Mouse (Mus musculus): ENCODE data around the gene Gm8374. TPM values are rescaled to one million over a fixed set of nuclear protein-coding genes. Genes with fewer than 3 reads are reported as not detected.
A peak's percentile ranks its signal among the peaks of the same experiment; 100 is the strongest.
"Not testable (repeated sequence)": the region's sequence is repeated elsewhere in the genome, so short reads cannot be mapped to it uniquely, and the experiment has no call there.

Gm8374 gene
- not detected in 2 replicates for total RNA-seq (2012; rRNA removed)

DNA sequence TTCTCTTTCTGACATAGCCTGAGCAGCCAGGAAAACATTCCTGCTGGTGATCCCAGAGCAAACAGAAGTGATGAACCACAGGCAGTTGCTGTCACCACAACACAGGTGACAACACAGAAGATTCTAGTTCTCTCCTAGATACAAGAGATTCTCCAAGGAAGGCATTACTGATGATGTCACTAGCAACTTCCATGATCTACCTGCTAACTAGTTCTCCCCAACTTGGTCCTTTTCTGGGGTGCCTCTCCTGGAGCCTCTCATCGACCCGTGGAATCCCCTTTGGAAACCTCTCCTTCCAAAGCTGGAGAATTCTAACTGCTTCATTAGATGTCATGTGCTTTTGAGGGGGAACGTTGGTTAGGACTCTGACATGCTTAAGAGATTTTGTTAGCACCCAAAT lies at the start of gene Gm8374:
TSS of gene Gm8374 (minus strand) at position 101 of the 400 bp plus-strand sequence.
- in situ Hi-C loops (cut with MboI; ENCODE audit: low sequenced_read_pairs in 2 of 2, unreplicated experiment in 2 of 2); H3K36me3 ChIP-seq (ENCODE audit: control insufficient read depth, insufficient read depth, low read length, poor library complexity, severe bottlenecking); H3K9ac ChIP-seq (ENCODE audit: insufficient read depth, low read depth, low read length, poor library complexity, severe bottlenecking); H3K4me1 ChIP-seq (ENCODE audit: control insufficient read depth in 2 of 2, insufficient read depth in 2 of 2, low read length in 2 of 2, poor library complexity in 1 of 2); H3K4me3 ChIP-seq (ENCODE audit: insufficient read depth in 1 of 2, low read depth in 1 of 2, low read length in 2 of 2, poor library complexity in 1 of 2, severe bottlenecking in 1 of 2); DNase-seq (ENCODE audit: low read depth, low spot score); H3K27ac ChIP-seq (ENCODE audit: insufficient read depth, low read depth, low read length, poor library complexity, severe bottlenecking); H3K9me3 ChIP-seq (ENCODE audit: control insufficient read depth, insufficient read depth, low read depth, low read length): not testable (repeated sequence)

DNA sequence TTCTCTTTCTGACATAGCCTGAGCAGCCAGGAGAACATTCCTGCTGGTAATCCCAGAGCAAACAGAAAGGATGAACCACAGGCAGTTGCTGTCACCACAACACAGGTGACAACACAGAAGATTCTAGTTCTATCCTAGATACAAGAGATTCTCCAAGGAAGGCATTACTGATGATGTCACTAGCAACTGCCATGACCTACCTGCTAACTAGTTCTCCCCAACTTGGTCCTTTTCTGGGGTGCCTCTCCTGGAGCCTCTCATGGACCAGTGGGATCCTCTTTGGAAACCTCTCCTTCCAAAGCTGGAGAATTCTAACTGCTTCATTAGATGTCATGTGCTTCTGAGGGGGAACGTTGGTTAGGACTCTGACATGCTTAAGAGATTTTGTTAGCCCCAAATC lies 32.6 kb downstream of the Gm8374 start, which contains the start of gene Gm5797:
TSS of gene Gm5797 (minus strand) at position 101 of the 400 bp plus-strand sequence.
- DNase-seq (ENCODE audit: low read depth, low spot score); H3K9me3 ChIP-seq (ENCODE audit: control insufficient read depth, insufficient read depth, low read depth, low read length); H3K36me3 ChIP-seq (ENCODE audit: control insufficient read depth, insufficient read depth, low read length, poor library complexity, severe bottlenecking); in situ Hi-C loops (cut with MboI; ENCODE audit: low sequenced_read_pairs in 2 of 2, unreplicated experiment in 2 of 2); H3K4me1 ChIP-seq (ENCODE audit: control insufficient read depth in 2 of 2, insufficient read depth in 2 of 2, low read length in 2 of 2, poor library complexity in 1 of 2); H3K27ac ChIP-seq (ENCODE audit: insufficient read depth, low read depth, low read length, poor library complexity, severe bottlenecking); H3K4me3 ChIP-seq (ENCODE audit: insufficient read depth in 1 of 2, low read depth in 1 of 2, low read length in 2 of 2, poor library complexity in 1 of 2, severe bottlenecking in 1 of 2); H3K9ac ChIP-seq (ENCODE audit: insufficient read depth, low read depth, low read length, poor library complexity, severe bottlenecking): not testable (repeated sequence)

DNA sequence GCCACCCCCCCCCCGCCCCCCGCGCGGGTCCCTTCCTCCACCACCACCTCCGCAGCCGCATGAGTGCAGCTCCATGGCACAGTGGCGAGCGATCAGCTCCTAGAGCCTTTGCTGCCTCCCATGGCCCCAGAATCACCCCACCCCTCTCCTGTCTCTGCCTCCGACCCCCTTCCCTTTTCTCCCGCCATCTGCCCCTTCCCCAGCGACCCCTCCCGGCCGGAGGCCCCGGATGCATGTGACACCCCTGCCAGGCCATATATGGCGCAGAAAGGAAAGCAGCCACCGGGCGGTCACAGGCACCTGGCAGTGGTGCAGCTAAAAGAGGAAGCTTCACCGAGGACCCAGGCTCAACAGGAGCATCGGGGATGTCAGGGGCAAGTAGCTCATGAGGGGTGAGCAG lies 49.8 kb downstream of the Gm8374 start:
- in situ Hi-C loops (cut with MboI; ENCODE audit: low sequenced_read_pairs in 2 of 2, unreplicated experiment in 2 of 2); H3K27ac ChIP-seq (ENCODE audit: insufficient read depth, low read depth, low read length, poor library complexity, severe bottlenecking); H3K9me3 ChIP-seq (ENCODE audit: control insufficient read depth, insufficient read depth, low read depth, low read length); DNase-seq (ENCODE audit: low read depth, low spot score); H3K4me1 ChIP-seq (ENCODE audit: control insufficient read depth in 2 of 2, insufficient read depth in 2 of 2, low read length in 2 of 2, poor library complexity in 1 of 2); H3K36me3 ChIP-seq (ENCODE audit: control insufficient read depth, insufficient read depth, low read length, poor library complexity, severe bottlenecking): not testable (repeated sequence)
- peak overlapping the region; percentile 6; the same call in 1 of the 2 replicates for H3K9ac ChIP-seq (ENCODE audit: insufficient read depth, low read depth, low read length, poor library complexity, severe bottlenecking)
- H3K4me3 ChIP-seq (ENCODE audit: insufficient read depth in 1 of 2, low read depth in 1 of 2, low read length in 2 of 2, poor library complexity in 1 of 2, severe bottlenecking in 1 of 2): peak overlapping the region; percentile 55 to 58; a peak in 3 of 4 replicates

DNA sequence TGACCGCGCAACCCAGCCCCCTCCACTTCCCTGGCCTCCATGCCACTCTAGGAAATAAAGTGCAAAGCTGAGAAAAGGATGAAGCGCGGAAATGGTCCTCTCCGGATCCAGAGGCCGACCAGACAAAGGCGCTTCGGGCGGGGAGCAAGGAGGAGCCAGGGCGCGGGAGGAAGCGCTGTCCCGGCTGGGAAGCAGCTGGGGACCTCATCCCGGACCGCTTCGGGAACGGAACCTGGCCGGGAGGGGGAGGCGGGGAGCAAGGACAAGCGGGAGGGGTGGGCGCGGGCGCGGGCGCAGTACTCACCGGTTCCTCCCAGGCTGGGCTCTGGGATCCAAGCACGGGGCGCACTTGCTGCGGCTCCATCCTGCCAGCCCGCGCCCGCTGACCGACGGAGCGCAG lies 50.3 kb downstream of the Gm8374 start, which contains the start of gene Gm3739:
TSS of gene Gm3739 (minus strand) at position 389 of the 400 bp plus-strand sequence.
- in situ Hi-C loops (cut with MboI; ENCODE audit: low sequenced_read_pairs in 2 of 2, unreplicated experiment in 2 of 2); H3K9me3 ChIP-seq (ENCODE audit: control insufficient read depth, insufficient read depth, low read depth, low read length); DNase-seq (ENCODE audit: low read depth, low spot score); H3K36me3 ChIP-seq (ENCODE audit: control insufficient read depth, insufficient read depth, low read length, poor library complexity, severe bottlenecking); H3K27ac ChIP-seq (ENCODE audit: insufficient read depth, low read depth, low read length, poor library complexity, severe bottlenecking); H3K4me1 ChIP-seq (ENCODE audit: control insufficient read depth in 2 of 2, insufficient read depth in 2 of 2, low read length in 2 of 2, poor library complexity in 1 of 2): not testable (repeated sequence)
- Histone ChIP-seq H3K4me3 (ENCODE audit: insufficient read depth in 1 of 2, low read depth in 1 of 2, low read length in 2 of 2, poor library complexity in 1 of 2, severe bottlenecking in 1 of 2) (peak within 1 kb of the TSS; percentile 55 to 58; a peak in 3 of 4 replicates), H3K9ac (ENCODE audit: insufficient read depth, low read depth, low read length, poor library complexity, severe bottlenecking) (peak within 1 kb of the TSS; percentile 6; the same call in 1 of the 2 replicates)

Other genes with a start within 250 kb of the Gm8374 start
- not detected in 2 replicates for gene Gm6676, start 239.7 kb downstream of the Gm8374 start, total RNA-seq (2012; rRNA removed)
- 1.7 and 1.9 TPM in 2 replicates for gene Gm3512, start 190.6 kb downstream of the Gm8374 start, total RNA-seq (2012; rRNA removed)
- not detected in 2 replicates for gene Gm16434, start 170.6 kb downstream of the Gm8374 start, total RNA-seq (2012; rRNA removed)
- not detected in 2 replicates for gene Gm3727, start 100.4 kb downstream of the Gm8374 start, total RNA-seq (2012; rRNA removed)
- 1.8 and 2.3 TPM in 2 replicates for gene Gm3739, start 50.1 kb downstream of the Gm8374 start, total RNA-seq (2012; rRNA removed)
- not detected in 2 replicates for gene Gm5797, start 32.7 kb downstream of the Gm8374 start, total RNA-seq (2012; rRNA removed)
- not detected in 2 replicates for gene Gm3755, start 85.8 kb upstream of the Gm8374 start, total RNA-seq (2012; rRNA removed)
- gene Gm3752, start 118.6 kb upstream of the Gm8374 start, total RNA-seq (2012; rRNA removed): 0.13 and 0.16 TPM in 2 replicates
- 6.0 and 7.6 TPM in 2 replicates for gene Gm3558, start 203.4 kb upstream of the Gm8374 start, total RNA-seq (2012; rRNA removed)
- gene Gm10338, start 230.5 kb upstream of the Gm8374 start, total RNA-seq (2012; rRNA removed): not detected in 2 replicates